Mouse (Mus musculus): ENCODE measurements around the gene Pgap2.

Gene Pgap2

GRCm38 (mm10) chr7:102266401-102267042, 56.5 kb downstream of the Pgap2 start:
- peak; percentile 53 for DNase-seq (ENCODE audit: low read depth)

- peak; percentile 92 for DNase-seq (ENCODE audit: low read depth)
Observed at GRCm38 (mm10) chr7:102267113-102267579, 57.1 kb downstream of the Pgap2 start.

- DNase-seq (ENCODE audit: low read depth): no peak
Observed at GRCm38 (mm10) chr7:102267601-102268394, 57.8 kb downstream of the Pgap2 start, which contains the start of gene Stim1. Gene Stim1, plus strand, starts transcription at chr7:102267806.

GRCm38 (mm10) chr7:102268395-102268748, 58.4 kb downstream of the Pgap2 start:
- no peak for DNase-seq (ENCODE audit: low read depth)

- no peak for DNase-seq (ENCODE audit: low read depth)
Observed at GRCm38 (mm10) chr7:102272422-102272948, 62.5 kb downstream of the Pgap2 start.

- no peak for DNase-seq (ENCODE audit: low read depth)
Observed at GRCm38 (mm10) chr7:102281403-102281802, 71.4 kb downstream of the Pgap2 start.

GRCm38 (mm10) chr7:102282261-102282660, 72.3 kb downstream of the Pgap2 start:
- DNase-seq (ENCODE audit: low read depth): no peak

All from c-Kit-positive CD71-negative TER-119-negative erythroid progenitor cells, embryonic 14.5 days (primary cell).